Mouse (Mus musculus) C2C12 (cell line): Measurements from ENCODE around the gene Gm17606. TPM values are rescaled to one million over a fixed set of nuclear protein-coding genes. Genes with fewer than 3 reads are reported as not detected.
A peak's percentile ranks its signal among the peaks of the same experiment; 100 is the strongest.

Experiments used
- H3K27me3 ChIP-seq: one replicate; pipeline ENCODE4 v1.6.1; 2011; ENCODE audit not compliant: control insufficient read depth, insufficient read depth, insufficient read length
- H3K36me3 ChIP-seq: one replicate; pipeline ENCODE4 v1.6.1; 2011; ENCODE audit not compliant: control insufficient read depth, insufficient read depth
- H3K4me3 ChIP-seq: one replicate; pipeline ENCODE4 v1.5.1; 2011; ENCODE audit warnings: mild to moderate bottlenecking, control low read depth; ENCODE audit not compliant: poor library complexity, insufficient read depth, severe bottlenecking
- H3K79me2 ChIP-seq: one replicate; pipeline ENCODE4 v1.6.1; 2011; ENCODE audit not compliant: control insufficient read depth, insufficient read depth
- H3K79me3 ChIP-seq: one replicate; pipeline ENCODE4 v1.6.1; 2011; ENCODE audit warnings: low read depth, control low read depth
- H3ac ChIP-seq: one replicate; pipeline ENCODE3; 2011; ENCODE audit warnings: low read depth; ENCODE audit not compliant: control insufficient read depth, insufficient read length
- CEBPB ChIP-seq: IDR thresholded peaks from one replicate; pipeline ENCODE4 v1.6.1; 2011; ENCODE audit warnings: low read depth, mild to moderate bottlenecking, control low read depth, moderate library complexity
- CTCF ChIP-seq: IDR thresholded peaks from one replicate; pipeline ENCODE4 v1.5.1; 2011; ENCODE audit not compliant: control insufficient read depth, insufficient read depth, insufficient read length
- FOSL1 ChIP-seq: IDR thresholded peaks from one replicate; pipeline ENCODE4 v1.8.0; 2011; ENCODE audit warnings: mild to moderate bottlenecking, low read length; ENCODE audit not compliant: poor library complexity, insufficient read depth, severe bottlenecking
- MAX ChIP-seq: IDR thresholded peaks from one replicate; pipeline ENCODE4 v1.6.1; 2011; ENCODE audit warnings: mild to moderate bottlenecking, control low read depth
- MYOD1 ChIP-seq: IDR thresholded peaks from one replicate; pipeline ENCODE4 v1.6.1; 2011; ENCODE audit warnings: low read depth; ENCODE audit not compliant: control insufficient read depth, insufficient read length
- MYOG ChIP-seq: IDR thresholded peaks from one replicate; pipeline ENCODE4 v1.6.1; 2011; ENCODE audit not compliant: control insufficient read depth, insufficient read length; ENCODE audit errors: extremely low read depth
- USF1 ChIP-seq: IDR thresholded peaks from one replicate; pipeline ENCODE4 v1.6.1; 2011; ENCODE audit warnings: low read depth, mild to moderate bottlenecking, control low read depth, moderate library complexity
- polyA plus RNA-seq: library from polyadenylated mRNA; unstranded; fragments of >200 nt; fragmentation: generic; extraction: Trizol; gene quantifications from one replicate; pipeline ENCODE4 v1.2.1, GENCODE M21; 2012; ENCODE audit warnings: missing spikeins

The Gm17606 gene
- polyA plus RNA-seq, 1 experiment: not detected

GRCm38 (mm10) chr14:54629797-54630196, 11.0 kb upstream of the Gm17606 start:
- Histone ChIP-seq H3K27me3 (no peaks in the 10 kb centered on the region), H3ac (no peak overlapping the region), H3K79me3 (no peaks in the 10 kb centered on the region), H3K36me3 (no peaks in the 10 kb centered on the region), H3K4me3 (no peak overlapping the region), H3K79me2 (no peaks in the 10 kb centered on the region)
- no peak for TF ChIP-seq MYOD1
- no peak for TF ChIP-seq MYOG
- no peak for TF ChIP-seq FOSL1

DNA sequence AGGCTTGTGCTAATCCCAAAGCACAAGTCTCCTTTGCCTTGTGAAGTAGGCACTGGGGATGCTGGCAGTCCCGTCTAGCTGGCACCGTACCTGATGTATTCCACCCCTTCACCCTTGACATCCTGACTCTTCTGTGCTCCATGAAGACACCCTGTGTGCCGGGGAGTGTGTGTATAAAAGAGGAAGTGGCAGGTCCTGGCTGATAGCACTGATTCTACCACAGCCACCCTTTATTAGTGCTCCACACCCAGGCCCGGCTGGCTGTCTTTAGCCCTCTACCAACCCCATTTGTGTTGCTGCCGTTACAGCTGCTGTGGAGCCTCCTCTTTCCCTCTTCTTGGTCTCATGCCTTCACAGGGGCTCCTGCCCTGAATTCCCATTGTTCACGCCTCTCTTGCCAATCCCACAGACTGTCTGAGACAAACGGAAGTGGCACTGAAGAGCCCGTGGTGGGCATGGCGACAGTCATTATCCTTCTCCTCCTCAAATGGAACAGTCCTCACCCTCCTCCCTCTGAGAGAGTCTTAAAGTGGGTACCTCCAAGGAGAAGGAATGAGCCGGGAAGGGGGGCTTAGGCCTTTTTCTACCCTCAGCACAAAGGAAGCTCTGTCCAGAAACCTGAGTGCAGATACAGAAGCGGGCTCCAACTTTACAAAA, 10.0 kb upstream of the Gm17606 start:
- H3K4me3 ChIP-seq: no peak overlapping the region
- no peak overlapping the region for H3ac ChIP-seq
- H3K27me3 ChIP-seq: no peaks in the 10 kb centered on the region
- no peaks in the 10 kb centered on the region for H3K36me3 ChIP-seq
- H3K79me2 ChIP-seq: no peaks in the 10 kb centered on the region
- TF ChIP-seq FOSL1 (no peak), MYOD1 (no peak), MYOG (no peak), USF1 (no peak), MAX (no peak), CEBPB (no peak), CTCF (no peak)
- no peaks in the 10 kb centered on the region for H3K79me3 ChIP-seq

GRCm38 (mm10) chr14:54631240-54631599, 9.5 kb upstream of the Gm17606 start:
- TF ChIP-seq CEBPB (no peak), MAX (no peak), CTCF (no peak), MYOG (no peak), MYOD1 (no peak), FOSL1 (no peak), USF1 (no peak)
- Histone ChIP-seq H3K79me3 (no peaks in the 10 kb centered on the region), H3K79me2 (no peaks in the 10 kb centered on the region), H3K4me3 (no peak overlapping the region), H3K27me3 (no peaks in the 10 kb centered on the region), H3ac (no peak overlapping the region), H3K36me3 (no peaks in the 10 kb centered on the region)

DNA sequence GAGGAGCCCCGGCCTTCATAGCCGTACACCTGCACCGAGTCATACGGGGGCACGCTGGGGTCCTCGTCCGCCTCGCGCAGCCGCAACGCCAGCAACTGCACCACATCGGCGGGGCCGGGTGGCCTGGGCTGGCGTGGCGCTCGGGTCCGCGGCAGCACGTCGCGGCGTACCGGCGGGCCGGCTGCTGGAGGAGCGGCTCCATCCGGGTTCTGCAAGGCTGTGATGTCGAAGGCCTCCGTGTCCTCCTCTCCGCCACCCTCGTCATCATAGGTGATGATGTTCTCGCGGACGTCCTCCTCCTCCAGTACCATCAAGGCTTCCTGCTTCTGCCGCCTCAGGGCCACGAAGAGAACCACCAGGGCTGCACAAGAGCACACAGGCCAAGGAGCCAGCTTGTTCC, 8.5 kb upstream of the Gm17606 start:
- Histone ChIP-seq H3K27me3 (no peaks in the 10 kb centered on the region), H3K36me3 (no peaks in the 10 kb centered on the region), H3K79me3 (no peaks in the 10 kb centered on the region), H3K4me3 (no peak overlapping the region), H3ac (no peak overlapping the region), H3K79me2 (no peaks in the 10 kb centered on the region)
- TF ChIP-seq MAX: no peak
- TF ChIP-seq CTCF: no peak
- TF ChIP-seq MYOD1: no peak
- no peak for TF ChIP-seq CEBPB

GRCm38 (mm10) chr14:54634182-54634581, 6.6 kb upstream of the Gm17606 start:
- Histone ChIP-seq H3K4me3 (no peak overlapping the region), H3ac (no peak overlapping the region), H3K79me2 (no peaks in the 10 kb centered on the region), H3K36me3 (no peaks in the 10 kb centered on the region), H3K79me3 (no peaks in the 10 kb centered on the region), H3K27me3 (no peaks in the 10 kb centered on the region)
- TF ChIP-seq CTCF: no peak
- TF ChIP-seq MAX: no peak
- TF ChIP-seq MYOG: no peak
- no peak for TF ChIP-seq FOSL1
- TF ChIP-seq CEBPB: no peak
- TF ChIP-seq MYOD1: no peak
- TF ChIP-seq USF1: no peak

DNA sequence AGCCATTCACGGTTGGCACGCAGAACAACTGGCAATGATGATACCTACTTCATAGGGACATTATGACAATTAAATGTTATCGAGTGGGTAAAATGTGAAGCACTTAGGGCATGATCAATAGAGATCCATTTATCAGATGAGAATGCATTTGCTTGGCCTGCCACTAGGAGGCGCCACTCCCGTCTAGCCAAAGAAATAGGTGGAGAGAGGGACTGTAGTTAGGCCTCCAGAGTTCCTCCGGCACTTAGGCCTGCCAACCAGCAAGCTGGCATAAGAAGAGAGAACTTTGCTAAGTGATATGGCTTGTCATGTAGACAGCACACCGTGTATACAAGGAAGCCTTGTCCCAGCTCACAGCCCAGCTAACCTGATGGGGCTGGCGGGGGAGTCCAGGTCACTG, 3.8 kb upstream of the Gm17606 start:
- no peaks in the 10 kb centered on the region for H3K27me3 ChIP-seq
- TF ChIP-seq FOSL1 (no peak), CEBPB (no peak), CTCF (peak; percentile 31), USF1 (no peak), MYOG (no peak)
- no peak overlapping the region for H3K4me3 ChIP-seq
- no peak overlapping the region for H3ac ChIP-seq
- no peaks in the 10 kb centered on the region for H3K79me2 ChIP-seq
- no peaks in the 10 kb centered on the region for H3K36me3 ChIP-seq
- H3K79me3 ChIP-seq: no peaks in the 10 kb centered on the region

DNA sequence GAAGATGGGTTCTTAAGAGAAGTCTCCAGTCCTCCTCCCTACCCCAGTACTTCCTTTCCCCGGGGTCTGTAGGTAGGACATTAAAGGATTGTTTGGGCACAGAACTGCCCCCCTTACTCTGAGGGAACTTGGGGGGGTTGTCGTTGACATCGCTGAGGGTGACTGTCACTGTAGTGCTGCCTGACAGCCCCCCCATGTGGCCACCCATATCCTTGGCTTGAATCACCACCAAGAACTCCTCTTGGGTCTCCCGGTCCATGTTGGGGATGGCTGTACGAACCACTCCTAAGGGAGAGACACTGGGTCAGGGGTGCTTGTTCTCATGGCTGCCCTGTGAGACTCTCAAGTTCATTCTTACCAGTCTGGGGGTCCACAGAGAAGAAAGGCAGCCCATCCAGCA, 2.5 kb upstream of the Gm17606 start:
- no peak overlapping the region for H3ac ChIP-seq
- H3K79me2 ChIP-seq: no peaks in the 10 kb centered on the region
- no peak for TF ChIP-seq MYOD1
- no peak for TF ChIP-seq CTCF
- TF ChIP-seq USF1: no peak
- no peak for TF ChIP-seq MAX
- TF ChIP-seq MYOG: no peak
- no peak for TF ChIP-seq CEBPB
- no peak for TF ChIP-seq FOSL1
- H3K27me3 ChIP-seq: no peaks in the 10 kb centered on the region
- H3K36me3 ChIP-seq: peaks cover 11% of the 10 kb centered on the region
- H3K4me3 ChIP-seq: no peak overlapping the region
- H3K79me3 ChIP-seq: no peaks in the 10 kb centered on the region
